Mouse (Mus musculus): ENCODE data around the gene Dao. TPM values are rescaled to one million over a fixed set of nuclear protein-coding genes. Genes with fewer than 3 reads are reported as not detected.

The Dao gene
- polyA plus RNA-seq, 1 experiment: not detected

DNA sequence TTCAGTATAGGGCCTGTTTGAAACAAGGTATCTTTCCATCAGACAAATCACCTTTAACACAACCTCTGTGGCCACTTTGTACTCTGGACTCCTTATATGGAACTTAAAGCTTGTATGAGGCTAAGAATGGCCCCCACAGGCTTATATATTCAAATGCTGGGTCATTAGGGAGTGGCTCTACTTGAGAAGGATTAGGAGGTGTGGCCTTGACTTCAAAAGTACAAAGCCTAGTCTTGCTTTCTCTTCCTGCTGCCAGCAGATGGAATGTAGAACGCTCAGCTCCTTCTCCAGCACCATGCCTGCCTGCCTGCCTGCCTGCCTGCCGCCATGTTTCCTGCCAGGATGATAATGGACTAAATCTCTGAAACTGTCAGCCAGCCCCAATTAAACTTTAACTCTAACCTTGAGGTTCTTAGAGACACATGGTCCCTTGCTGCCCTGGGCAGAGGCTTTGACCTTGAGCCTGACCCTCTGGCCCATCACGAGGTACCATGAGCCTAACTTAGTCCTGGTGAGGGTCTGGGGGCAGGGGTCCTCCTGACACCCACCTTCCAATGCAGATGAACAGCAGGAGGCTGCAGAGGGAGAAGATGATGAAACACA lies 28.8 kb downstream of the Dao start:
- Histone ChIP-seq H3K27me3 (ENCODE audit: control insufficient read depth) (peaks cover 6% of the 10 kb centered on the region; the same call in 1 of the 2 replicates), H3K4me1 (ENCODE audit: control insufficient read depth) (no peaks in the 10 kb centered on the region), H3K36me3 (ENCODE audit: control insufficient read depth) (no peaks in the 10 kb centered on the region), H3K4me3 (replicated peaks) (no peak overlapping the region), H3K9me3 (ENCODE audit: control insufficient read depth, low read length) (peaks cover 15% of the 10 kb centered on the region; the same call in 1 of the 2 replicates)
- TF ChIP-seq GATA1 (IDR thresholded peaks at IDR 0.05; ENCODE audit: low read length) (no peak), TAL1 (IDR thresholded peaks at IDR 0.05; ENCODE audit: low read length) (no peak)

- H3K4me1 ChIP-seq (ENCODE audit: control insufficient read depth): no peaks in the 10 kb centered on the region
- no peaks in the 10 kb centered on the region for H3K36me3 ChIP-seq (ENCODE audit: control insufficient read depth)
- no peak overlapping the region for H3K4me3 ChIP-seq (replicated peaks)
- H3K27me3 ChIP-seq (ENCODE audit: control insufficient read depth): peaks cover 6% of the 10 kb centered on the region; the same call in 1 of the 2 replicates
- peaks cover 15% of the 10 kb centered on the region; the same call in 1 of the 2 replicates for H3K9me3 ChIP-seq (ENCODE audit: control insufficient read depth, low read length)
- no peak for TF ChIP-seq GATA1 (IDR thresholded peaks at IDR 0.05; ENCODE audit: low read length)
- TF ChIP-seq TAL1 (IDR thresholded peaks at IDR 0.05; ENCODE audit: low read length): no peak
Observed at GRCm38 (mm10) chr5:114034393-114034792, 30.9 kb downstream of the Dao start.

GRCm38 (mm10) chr5:114035111-114035510 lies 31.6 kb downstream of the Dao start:
- TF ChIP-seq TAL1 (IDR thresholded peaks at IDR 0.05; ENCODE audit: low read length): no peak
- no peak for TF ChIP-seq GATA1 (IDR thresholded peaks at IDR 0.05; ENCODE audit: low read length)
- no peaks in the 10 kb centered on the region for H3K4me1 ChIP-seq (ENCODE audit: control insufficient read depth)
- peaks cover 15% of the 10 kb centered on the region; the same call in 1 of the 2 replicates for H3K9me3 ChIP-seq (ENCODE audit: control insufficient read depth, low read length)
- no peaks in the 10 kb centered on the region for H3K36me3 ChIP-seq (ENCODE audit: control insufficient read depth)
- H3K27me3 ChIP-seq (ENCODE audit: control insufficient read depth): peaks cover 6% of the 10 kb centered on the region; the same call in 1 of the 2 replicates
- no peak overlapping the region for H3K4me3 ChIP-seq (replicated peaks)

GRCm38 (mm10) chr5:114040508-114040907 lies 37.0 kb downstream of the Dao start:
- H3K27me3 ChIP-seq (ENCODE audit: control insufficient read depth): peaks cover 5% of the 10 kb centered on the region
- H3K9me3 ChIP-seq (ENCODE audit: control insufficient read depth, low read length): no peaks in the 10 kb centered on the region
- TF ChIP-seq GATA1 (IDR thresholded peaks at IDR 0.05; ENCODE audit: low read length) (no peak), TAL1 (IDR thresholded peaks at IDR 0.05; ENCODE audit: low read length) (no peak)
- H3K36me3 ChIP-seq (ENCODE audit: control insufficient read depth): no peaks in the 10 kb centered on the region
- peaks cover 10% of the 10 kb centered on the region for H3K4me1 ChIP-seq (ENCODE audit: control insufficient read depth)
- H3K4me3 ChIP-seq (replicated peaks): no peak overlapping the region

DNA sequence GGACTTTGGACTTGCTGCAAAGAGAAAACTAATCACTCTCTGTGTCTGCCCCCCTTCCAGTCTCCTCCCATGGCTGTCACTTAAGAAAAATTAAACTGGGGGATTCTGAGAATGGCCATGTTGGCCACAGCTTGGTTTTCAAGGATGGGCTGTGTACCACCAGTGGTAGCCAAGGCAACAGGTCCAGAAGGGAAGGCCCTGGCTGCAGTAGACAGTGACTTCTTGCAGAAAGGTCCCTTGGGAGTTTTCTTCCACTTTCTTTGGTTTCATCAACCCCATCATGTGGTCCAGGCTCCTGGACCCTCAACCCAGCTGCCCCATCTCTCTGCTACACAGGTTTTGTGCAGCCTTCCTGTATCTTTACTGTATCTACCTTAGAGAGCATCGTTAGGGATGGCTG lies 37.4 kb downstream of the Dao start:
- Histone ChIP-seq H3K4me1 (ENCODE audit: control insufficient read depth) (peaks cover 10% of the 10 kb centered on the region), H3K27me3 (ENCODE audit: control insufficient read depth) (peaks cover 5% of the 10 kb centered on the region), H3K9me3 (ENCODE audit: control insufficient read depth, low read length) (no peaks in the 10 kb centered on the region), H3K4me3 (replicated peaks) (no peak overlapping the region), H3K36me3 (ENCODE audit: control insufficient read depth) (no peaks in the 10 kb centered on the region)
- TF ChIP-seq TAL1 (IDR thresholded peaks at IDR 0.05; ENCODE audit: low read length) (no peak), GATA1 (IDR thresholded peaks at IDR 0.05; ENCODE audit: low read length) (no peak)

DNA sequence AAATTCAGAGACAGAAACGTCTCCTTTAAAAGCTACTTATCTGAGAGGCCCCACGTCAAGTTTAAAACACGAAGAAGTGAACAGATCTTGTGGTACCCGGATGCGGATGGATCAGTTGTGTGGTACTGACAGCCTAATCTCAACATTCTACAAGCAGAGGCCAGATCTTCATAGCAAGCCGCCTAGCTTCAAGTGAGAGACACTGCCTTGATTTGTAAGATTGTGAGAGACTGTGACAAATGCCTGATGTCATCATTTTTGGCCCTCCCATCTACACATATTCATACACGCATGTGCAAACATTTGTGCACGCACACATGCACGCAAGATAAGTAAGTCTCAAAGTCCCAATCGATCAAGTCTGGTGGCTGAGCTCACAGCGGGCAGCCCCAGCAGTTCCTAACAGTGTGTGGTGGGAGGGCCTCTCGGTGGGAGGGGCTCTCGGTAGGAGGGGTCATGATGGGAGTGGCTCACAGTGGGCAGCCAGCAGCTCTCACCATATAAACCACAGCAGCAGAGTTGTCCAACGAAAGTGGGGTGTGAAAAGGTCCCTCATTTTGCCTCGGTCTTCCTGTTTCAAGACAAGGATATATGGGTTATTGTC lies 37.9 kb downstream of the Dao start:
- Histone ChIP-seq H3K36me3 (ENCODE audit: control insufficient read depth) (no peaks in the 10 kb centered on the region), H3K27me3 (ENCODE audit: control insufficient read depth) (peaks cover 8% of the 10 kb centered on the region), H3K4me3 (replicated peaks) (no peak overlapping the region), H3K9me3 (ENCODE audit: control insufficient read depth, low read length) (no peaks in the 10 kb centered on the region), H3K4me1 (ENCODE audit: control insufficient read depth) (peaks cover 10% of the 10 kb centered on the region)
- TF ChIP-seq GATA1 (IDR thresholded peaks at IDR 0.05; ENCODE audit: low read length) (no peak), TAL1 (IDR thresholded peaks at IDR 0.05; ENCODE audit: low read length) (no peak)

DNA sequence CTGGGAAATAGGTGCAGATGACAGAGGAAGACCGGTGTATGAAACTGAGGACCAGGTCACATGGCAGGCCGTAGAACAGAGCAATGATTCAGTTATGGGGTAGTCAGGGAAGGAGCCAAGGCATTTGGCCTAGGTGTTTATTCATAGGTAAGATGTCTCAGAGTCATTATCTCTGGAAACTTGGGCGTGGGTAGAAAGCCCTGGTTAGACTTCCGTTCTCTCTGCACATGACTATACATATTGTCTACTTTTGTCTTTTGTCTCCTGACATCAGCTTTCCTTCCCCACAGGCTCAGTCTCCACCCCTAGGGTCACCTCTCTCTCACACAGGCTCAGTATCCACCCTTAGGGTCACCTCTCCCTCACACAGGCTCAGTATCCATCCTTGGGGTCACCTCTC lies 40.3 kb downstream of the Dao start:
- Histone ChIP-seq H3K27me3 (ENCODE audit: control insufficient read depth) (peaks cover 12% of the 10 kb centered on the region), H3K36me3 (ENCODE audit: control insufficient read depth) (no peaks in the 10 kb centered on the region)
- no peak for TF ChIP-seq TAL1 (IDR thresholded peaks at IDR 0.05; ENCODE audit: low read length)
- TF ChIP-seq GATA1 (IDR thresholded peaks at IDR 0.05; ENCODE audit: low read length): no peak

GRCm38 (mm10) chr5:114045134-114045533 lies 41.6 kb downstream of the Dao start:
- Histone ChIP-seq H3K4me3 (replicated peaks) (no peak overlapping the region), H3K4me1 (ENCODE audit: control insufficient read depth) (peaks cover 10% of the 10 kb centered on the region), H3K27me3 (ENCODE audit: control insufficient read depth) (peaks cover 12% of the 10 kb centered on the region), H3K9me3 (ENCODE audit: control insufficient read depth, low read length) (no peaks in the 10 kb centered on the region), H3K36me3 (ENCODE audit: control insufficient read depth) (no peaks in the 10 kb centered on the region)
- TF ChIP-seq GATA1 (IDR thresholded peaks at IDR 0.05; ENCODE audit: low read length) (no peak), TAL1 (IDR thresholded peaks at IDR 0.05; ENCODE audit: low read length) (no peak)

More for the DNA sequence above, 40.3 kb downstream of the Dao start:
- Histone ChIP-seq H3K9me3 (ENCODE audit: control insufficient read depth, low read length) (no peaks in the 10 kb centered on the region), H3K4me3 (replicated peaks) (no peak overlapping the region), H3K4me1 (ENCODE audit: control insufficient read depth) (peaks cover 10% of the 10 kb centered on the region)

DNA sequence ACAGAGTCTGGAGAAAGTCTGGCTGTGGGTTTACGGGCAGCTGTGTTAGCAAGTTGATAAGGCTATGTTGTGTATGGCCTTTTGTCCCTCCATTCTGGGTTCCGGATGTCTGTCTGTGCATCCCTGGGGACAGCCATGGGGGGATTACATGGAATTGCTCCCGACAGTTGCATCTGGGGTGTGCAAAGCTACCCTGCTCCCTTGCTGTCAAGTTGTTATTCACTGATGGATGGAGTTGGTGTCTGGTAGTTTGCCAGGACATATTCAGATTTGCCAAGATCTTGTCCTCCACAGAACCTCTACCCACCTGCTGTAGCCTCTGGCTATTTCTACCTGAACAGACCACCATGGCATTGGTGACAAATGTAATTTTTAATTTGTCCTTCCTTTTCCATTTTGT lies 42.6 kb downstream of the Dao start:
- Histone ChIP-seq H3K4me1 (ENCODE audit: control insufficient read depth) (peaks cover 10% of the 10 kb centered on the region), H3K27me3 (ENCODE audit: control insufficient read depth) (peaks cover 12% of the 10 kb centered on the region), H3K4me3 (replicated peaks) (no peak overlapping the region), H3K36me3 (ENCODE audit: control insufficient read depth) (no peaks in the 10 kb centered on the region), H3K9me3 (ENCODE audit: control insufficient read depth, low read length) (no peaks in the 10 kb centered on the region)
- TF ChIP-seq TAL1 (IDR thresholded peaks at IDR 0.05; ENCODE audit: low read length) (no peak), GATA1 (IDR thresholded peaks at IDR 0.05; ENCODE audit: low read length) (no peak)
